Mouse (Mus musculus) bone marrow, adult 2 months (tissue): ENCODE measurements around the gene Hsd17b11.

ENCODE experiments used
- CTCF ChIP-seq: fragments of 200-500 bp; IDR thresholded peaks from 2 replicates; pipeline ENCODE4 v1.5.1; 2011; ENCODE audit warnings: low read length, control low read depth; ENCODE audit not compliant: control insufficient read depth, insufficient read depth
- POLR2A ChIP-seq: fragments of 200-500 bp; IDR thresholded peaks from 2 replicates; pipeline ENCODE4 v1.6.1; 2011; ENCODE audit warnings: low read depth, mild to moderate bottlenecking, control low read depth, low read length, borderline replicate concordance; ENCODE audit not compliant: control insufficient read depth

DNA sequence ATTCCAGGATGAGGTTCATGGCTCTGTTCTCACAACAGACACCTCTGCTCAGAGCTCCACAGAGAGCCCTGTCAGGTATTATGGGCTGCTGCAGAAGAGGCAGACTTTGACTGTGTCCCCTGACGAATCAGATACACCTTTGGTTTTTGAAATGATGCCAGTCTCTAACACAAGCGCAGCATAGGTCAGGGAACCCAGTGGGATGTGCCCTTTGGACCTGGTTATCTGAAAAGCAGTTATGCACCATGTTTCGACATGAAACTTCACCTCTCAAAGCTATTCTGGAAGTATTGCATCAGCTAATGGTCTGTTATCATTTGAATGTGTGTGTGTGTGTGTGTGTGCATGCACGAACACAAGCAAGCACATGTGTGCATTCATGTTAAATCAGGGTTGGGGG is 44.4 kb downstream of the Hsd17b11 start, which contains the start of gene Hsd17b13:
- no peak for TF ChIP-seq POLR2A
- TF ChIP-seq CTCF = no peak
